Mouse (Mus musculus) mouse embryonic stem cell (cell line): Measurements from ENCODE around the gene Dhx30.

Experiments
- in situ Hi-C, 2 experiments: fragments of 300-500 bp; cut with MboI; formaldehyde crosslinking; loops; 1 replicate in 1 of 2; 3 replicates in 1 of 2; pipeline ENCODE4 v1.14.3; 2019 to 2020; ENCODE audit warnings: low sequenced_read_pairs in 2 of 2, low pct_unique_long_range_greater_than_20kb in 1 of 2, mixed read lengths in 1 of 2; ENCODE audit not compliant: unreplicated experiment in 1 of 2

Dhx30 gene

GRCm38 (mm10) chr9:110053305-110054079, 64.1 kb downstream of the Dhx30 start:
- in situ Hi-C loops = no loop called here

- in situ Hi-C loops = no loop called here
Measured at GRCm38 (mm10) chr9:110052951-110053304, 64.7 kb downstream of the Dhx30 start.

- in situ Hi-C loops = no loop called here
Measured at GRCm38 (mm10) chr9:110051869-110052661, 65.6 kb downstream of the Dhx30 start.

- in situ Hi-C loops = no loop called here
Measured at GRCm38 (mm10) chr9:110051184-110051583, 66.4 kb downstream of the Dhx30 start.

- in situ Hi-C loops = no loop called here
Measured at GRCm38 (mm10) chr9:110047857-110048256, 69.8 kb downstream of the Dhx30 start.

GRCm38 (mm10) chr9:110047260-110047659, 70.4 kb downstream of the Dhx30 start:
- in situ Hi-C loops = no loop called here

- in situ Hi-C loops = no loop called here
Measured at GRCm38 (mm10) chr9:110045763-110046377, 71.8 kb downstream of the Dhx30 start.

- in situ Hi-C loops = no loop called here
Measured at GRCm38 (mm10) chr9:110044373-110044772, 73.3 kb downstream of the Dhx30 start.

- in situ Hi-C loops = no loop called here
Measured at GRCm38 (mm10) chr9:110038485-110038884, 79.1 kb downstream of the Dhx30 start.

- in situ Hi-C loops = no loop called here
Measured at GRCm38 (mm10) chr9:110037895-110038294, 79.7 kb downstream of the Dhx30 start.

- in situ Hi-C loops = no loop called here
Measured at GRCm38 (mm10) chr9:110035091-110035490, 82.5 kb downstream of the Dhx30 start.
